Mouse (Mus musculus) G1E (cell line): Measurements from ENCODE around the gene Scamp1. TPM values are rescaled to one million over a fixed set of nuclear protein-coding genes. Genes with fewer than 3 reads are reported as not detected.

ENCODE experiments used
- ATAC-seq: 2 replicates; pipeline ENCODE4 v1.8.0; 2016; ENCODE audit warnings: mild to moderate bottlenecking; ENCODE audit not compliant: insufficient number of reproducible peaks, poor library complexity, low FRiP score, severe bottlenecking; ENCODE audit errors: extremely low read depth
- DNase-seq: peaks from one replicate; pipeline ENCODE4 v3.0.0; 2012; ENCODE audit warnings: low spot score
- H3K27me3 ChIP-seq: 2 replicates; pipeline ENCODE4 v1.6.1; 2012; ENCODE audit warnings: mild to moderate bottlenecking, low read length, inconsistent platforms; ENCODE audit not compliant: insufficient read depth
- H3K36me3 ChIP-seq: replicated peaks from 2 replicates; pipeline ENCODE3; 2012; ENCODE audit warnings: mild to moderate bottlenecking, inconsistent platforms
- H3K4me1 ChIP-seq: 2 replicates; pipeline ENCODE4 v1.6.1; 2012; ENCODE audit warnings: low read depth, low read length, inconsistent platforms, mixed read lengths; ENCODE audit not compliant: insufficient read depth
- H3K4me3 ChIP-seq: 2 replicates; pipeline ENCODE4 v1.5.1; 2012; ENCODE audit warnings: low read depth, mild to moderate bottlenecking, inconsistent platforms, low read length, moderate library complexity, mixed read lengths
- H3K9me3 ChIP-seq: replicated peaks from 2 replicates; pipeline ENCODE4 v1.6.1; 2012; ENCODE audit warnings: inconsistent platforms
- CTCF ChIP-seq: IDR thresholded peaks from 2 replicates; pipeline ENCODE4 v1.5.1; 2012; ENCODE audit warnings: low read depth, low read length, inconsistent platforms, mixed read lengths
- GATA1 ChIP-seq: IDR thresholded peaks from 2 replicates; pipeline ENCODE4 v1.6.1; 2012; ENCODE audit warnings: borderline replicate concordance, low read length, inconsistent platforms, mixed read lengths
- GATA2 ChIP-seq: IDR thresholded peaks from 2 replicates; pipeline ENCODE4 v1.6.1; 2012; ENCODE audit warnings: low read depth, low read length, inconsistent platforms, borderline replicate concordance
- POLR2AphosphoS5 ChIP-seq: IDR thresholded peaks from 2 replicates; pipeline ENCODE4 v1.6.1; 2012; ENCODE audit warnings: low read depth, low read length, inconsistent platforms; ENCODE audit not compliant: insufficient replicate concordance
- TAL1 ChIP-seq: conservative IDR thresholded peaks from 2 replicates; pipeline ENCODE4 v1.6.1; 2012; ENCODE audit warnings: low read depth, low read length, inconsistent platforms, mixed read lengths
- polyA plus RNA-seq: library from polyadenylated mRNA; stranded (reverse); fragments of >175 nt; gene quantifications from 2 replicates; pipeline ENCODE4 v1.2.3, GENCODE M21; 2012
- total RNA-seq, 2 experiments: library from RNA; stranded (forward) in 1 of 2; stranded (reverse) in 1 of 2; fragments of 200-1000 nt in 1 of 2; fragments of >200 nt in 1 of 2; fragmentation: Nextera tagmentation in 1 of 2; gene quantifications; 2 replicates each; pipeline ENCODE4 v1.2.3; 2014 to 2017

The Scamp1 gene
- total and polyA plus RNA-seq, 3 experiments, result 0.05 TPM; not detected in 2

GRCm38 (mm10) chr13:94185631-94186030 is 100.0 kb downstream of the Scamp1 start:
- H3K4me1 ChIP-seq, result no peaks in the 10 kb centered on the region
- peaks cover 9% of the 10 kb centered on the region; the same call in 1 of the 2 replicates for H3K27me3 ChIP-seq
- H3K4me3 ChIP-seq, result no peak overlapping the region
- TF ChIP-seq GATA1 (no peak), CTCF (no peak), POLR2AphosphoS5 (no peak), GATA2 (no peak), TAL1 (no peak)
- DNase-seq (no peak), ATAC-seq (no peak)
- no peaks in the 10 kb centered on the region for H3K36me3 ChIP-seq
- no peaks in the 10 kb centered on the region for H3K9me3 ChIP-seq

- H3K27me3 ChIP-seq, result 0 out of 2 replicates have a peak, but pooled peaks cover 9% of the 10 kb centered on the region
- TF ChIP-seq POLR2AphosphoS5 (no peak), TAL1 (no peak), GATA1 (no peak), GATA2 (no peak), CTCF (no peak)
- no peak for DNase-seq
- H3K4me1 ChIP-seq, result no peaks in the 10 kb centered on the region
- H3K9me3 ChIP-seq, result no peaks in the 10 kb centered on the region
- ATAC-seq, result no peak
- H3K36me3 ChIP-seq, result no peaks in the 10 kb centered on the region
- no peak overlapping the region for H3K4me3 ChIP-seq
Measured at GRCm38 (mm10) chr13:94184726-94185456, 100.8 kb downstream of the Scamp1 start.

GRCm38 (mm10) chr13:94183372-94184021 is 102.2 kb downstream of the Scamp1 start:
- Histone ChIP-seq H3K36me3 (no peaks in the 10 kb centered on the region), H3K9me3 (no peaks in the 10 kb centered on the region), H3K4me3 (no peak overlapping the region), H3K27me3 (peaks cover 14% of the 10 kb centered on the region; the same call in 1 of the 2 replicates), H3K4me1 (no peaks in the 10 kb centered on the region)
- no peak for ATAC-seq
- DNase-seq, result no peak
- no peak for TF ChIP-seq GATA2
- no peak for TF ChIP-seq TAL1
- TF ChIP-seq CTCF, result no peak
- no peak for TF ChIP-seq POLR2AphosphoS5
- TF ChIP-seq GATA1, result no peak

- ATAC-seq, result no peak
- TF ChIP-seq TAL1 (no peak), GATA2 (no peak), GATA1 (no peak), CTCF (no peak), POLR2AphosphoS5 (no peak)
- H3K4me1 ChIP-seq, result no peaks in the 10 kb centered on the region
- no peaks in the 10 kb centered on the region for H3K36me3 ChIP-seq
- H3K9me3 ChIP-seq, result no peaks in the 10 kb centered on the region
- H3K27me3 ChIP-seq, result peaks cover 14% of the 10 kb centered on the region; the same call in 1 of the 2 replicates
- no peak overlapping the region for H3K4me3 ChIP-seq
- no peak for DNase-seq
Measured at GRCm38 (mm10) chr13:94182026-94182425, 103.6 kb downstream of the Scamp1 start.

GRCm38 (mm10) chr13:94180477-94181420 is 104.9 kb downstream of the Scamp1 start:
- H3K9me3 ChIP-seq, result no peaks in the 10 kb centered on the region
- no peak for ATAC-seq
- H3K4me1 ChIP-seq, result no peaks in the 10 kb centered on the region
- no peak for DNase-seq
- peaks cover 14% of the 10 kb centered on the region; the same call in 1 of the 2 replicates for H3K27me3 ChIP-seq
- no peak overlapping the region for H3K4me3 ChIP-seq
- TF ChIP-seq TAL1, result no peak
- TF ChIP-seq GATA1, result no peak
- TF ChIP-seq GATA2, result no peak
- no peak for TF ChIP-seq CTCF
- no peak for TF ChIP-seq POLR2AphosphoS5
- no peaks in the 10 kb centered on the region for H3K36me3 ChIP-seq
